Mouse (Mus musculus) intestine, embryonic 16.5 days (tissue): ENCODE data around the gene L3hypdh. TPM values are rescaled to one million over a fixed set of nuclear protein-coding genes. Genes with fewer than 3 reads are reported as not detected.

Experiments used
- ATAC-seq: fragments of 200-750 bp; cut with Nextera tagmentation; 2 replicates; pipeline ENCODE4 v1.8.0; 2017; ENCODE audit warnings: moderate TSS enrichment, moderate library complexity
- H3K27ac ChIP-seq: fragments of 300-500 bp; sonication (generic); 2 replicates; pipeline ENCODE4 v1.5.1; 2014; ENCODE audit warnings: mild to moderate bottlenecking, low read length
- H3K27me3 ChIP-seq: fragments of 300-500 bp; sonication (generic); replicated peaks from 2 replicates; pipeline ENCODE4 v1.6.1; 2014; ENCODE audit warnings: low read length, control low read depth, mixed read lengths; ENCODE audit not compliant: control insufficient read depth, insufficient read depth
- H3K36me3 ChIP-seq: fragments of 300-500 bp; sonication (generic); 2 replicates; pipeline ENCODE4 v1.6.1; 2014; ENCODE audit warnings: low read length, control low read depth; ENCODE audit not compliant: control insufficient read depth, insufficient read depth
- H3K4me1 ChIP-seq: fragments of 300-500 bp; sonication (generic); 2 replicates; pipeline ENCODE4 v1.6.1; 2014; ENCODE audit warnings: low read length, control low read depth, mixed read lengths; ENCODE audit not compliant: control insufficient read depth, insufficient read depth
- H3K4me2 ChIP-seq: fragments of 300-500 bp; sonication (generic); 2 replicates; pipeline ENCODE4 v1.6.1; 2014; ENCODE audit warnings: low read depth, low read length, control low read depth
- H3K4me3 ChIP-seq: fragments of 300-500 bp; sonication (generic); 2 replicates; pipeline ENCODE4 v1.5.1; 2014; ENCODE audit warnings: mild to moderate bottlenecking, low read length
- H3K9ac ChIP-seq: fragments of 300-500 bp; sonication (generic); 2 replicates; pipeline ENCODE4 v1.6.1; 2014; ENCODE audit warnings: low read depth, low read length
- H3K9me3 ChIP-seq: fragments of 300-500 bp; sonication (generic); 2 replicates; pipeline ENCODE4 v1.6.1; 2016; ENCODE audit warnings: low read length, control low read depth; ENCODE audit not compliant: control insufficient read depth
- WGBS: fragments of 180-500 bp; shearing (Covaris S2); extraction: QIAGEN DNeasy Blood & Tissue Kit; methylation state at CpG from one replicate; pipeline ENCODE4 v1.1.7; 2014; 5-methylcytosine and 5-hydroxymethylcytosine counted together
- microRNA-seq: library from miRNA; unstranded; fragments of <30 nt; microRNA quantifications from one replicate; pipeline ENCODE4, GENCODE M21; 2016
- polyA plus RNA-seq: library from polyadenylated mRNA; unstranded; fragments of >200 nt; fragmentation: Nextera tagmentation; extraction: Ambion mirVana; gene quantifications from 2 replicates; pipeline ENCODE4 v1.2.1, GENCODE M21; 2015

Gene L3hypdh
- polyA plus RNA-seq, 1 experiment from 2014 or later = 13.6 TPM

DNA sequence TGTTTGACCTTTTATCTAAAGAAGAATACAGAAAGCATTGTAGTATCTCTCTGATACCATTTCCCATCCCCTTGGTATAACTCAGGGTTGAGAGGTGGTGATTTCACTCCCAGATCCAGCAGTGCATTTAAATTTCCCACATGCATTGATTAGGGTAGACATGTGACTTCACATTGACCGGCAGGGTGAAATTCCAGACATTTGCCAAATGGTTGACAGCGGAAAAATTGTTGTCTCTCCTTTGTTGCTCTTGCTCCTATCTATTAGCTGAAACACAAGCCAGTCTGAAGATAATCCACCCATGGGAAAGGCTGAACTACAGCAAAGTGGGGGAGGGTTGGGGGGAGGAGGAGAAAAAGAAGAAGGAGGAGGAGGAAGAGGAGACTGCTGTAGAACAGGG lies 46.4 kb downstream of the L3hypdh start:
- H3K9me3 ChIP-seq = no peaks in the 10 kb centered on the region
- H3K4me3 ChIP-seq = no peak overlapping the region
- no peak overlapping the region for H3K9ac ChIP-seq
- H3K36me3 ChIP-seq = no peaks in the 10 kb centered on the region
- no peak overlapping the region for H3K4me2 ChIP-seq
- no peaks in the 10 kb centered on the region for H3K4me1 ChIP-seq
- 67% methylated on average over 2 of the region's 2 CpGs for WGBS
- no peak for ATAC-seq
- no peaks in the 10 kb centered on the region for H3K27me3 ChIP-seq
- H3K27ac ChIP-seq = no peak overlapping the region

DNA sequence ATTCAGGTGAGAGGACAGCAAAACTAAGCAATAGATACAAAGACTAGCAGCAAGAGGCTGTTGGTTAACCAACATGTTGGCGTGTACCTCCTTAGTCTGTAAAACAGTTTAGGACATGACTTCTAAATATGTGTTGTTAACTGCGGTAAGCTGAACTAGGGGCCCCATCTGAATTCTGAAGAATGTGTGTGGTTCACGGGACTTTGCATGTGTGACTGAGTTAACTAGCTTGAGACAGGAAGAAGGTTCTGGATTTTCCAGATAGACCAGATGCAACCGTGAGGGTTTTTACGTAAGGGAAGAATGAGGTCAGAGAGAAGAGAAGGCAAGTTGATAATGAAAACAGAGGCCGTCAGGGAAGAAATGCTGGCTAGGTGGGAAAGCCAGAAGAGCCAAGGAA lies 48.2 kb downstream of the L3hypdh start:
- Histone ChIP-seq H3K4me3 (no peak overlapping the region), H3K4me1 (no peaks in the 10 kb centered on the region), H3K9ac (no peak overlapping the region), H3K4me2 (no peak overlapping the region), H3K27ac (no peak overlapping the region), H3K27me3 (no peaks in the 10 kb centered on the region), H3K9me3 (no peaks in the 10 kb centered on the region), H3K36me3 (no peaks in the 10 kb centered on the region)
- ATAC-seq = no peak
- WGBS = 88% methylated on average over 6 of the region's 6 CpGs

DNA sequence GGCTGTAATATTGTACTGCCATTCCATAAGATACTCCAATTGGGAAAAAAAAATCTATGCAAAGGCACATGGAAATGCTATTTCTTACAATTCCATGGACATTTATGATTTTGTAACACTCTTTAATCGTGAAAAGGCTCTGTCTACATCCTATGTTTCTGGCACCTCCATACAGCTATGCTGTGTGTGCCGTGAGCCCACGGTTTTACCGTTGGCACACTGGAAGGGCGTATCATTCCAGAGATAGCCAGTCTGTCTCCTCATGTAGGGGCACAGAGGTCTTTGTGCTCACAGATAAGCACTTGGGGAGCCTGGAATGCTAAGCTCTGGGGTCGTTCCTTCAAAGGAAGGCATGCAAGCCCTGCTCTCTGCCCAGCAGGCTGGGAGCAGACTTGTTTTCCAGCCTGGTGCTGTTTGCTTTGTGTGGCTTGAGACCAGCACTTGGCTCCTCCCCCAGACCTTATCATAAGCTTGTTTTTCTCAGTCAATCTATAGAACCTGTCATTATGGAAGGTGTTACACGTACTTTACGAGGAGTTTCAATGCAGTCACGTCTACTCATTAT lies 49.1 kb downstream of the L3hypdh start:
- Histone ChIP-seq H3K36me3 (no peaks in the 10 kb centered on the region), H3K4me2 (no peak overlapping the region), H3K27me3 (no peaks in the 10 kb centered on the region), H3K9ac (no peak overlapping the region), H3K27ac (no peak overlapping the region), H3K4me3 (no peak overlapping the region), H3K4me1 (no peaks in the 10 kb centered on the region), H3K9me3 (no peaks in the 10 kb centered on the region)
- ATAC-seq = no peak
- WGBS = 60% methylated on average over 9 of the region's 9 CpGs

DNA sequence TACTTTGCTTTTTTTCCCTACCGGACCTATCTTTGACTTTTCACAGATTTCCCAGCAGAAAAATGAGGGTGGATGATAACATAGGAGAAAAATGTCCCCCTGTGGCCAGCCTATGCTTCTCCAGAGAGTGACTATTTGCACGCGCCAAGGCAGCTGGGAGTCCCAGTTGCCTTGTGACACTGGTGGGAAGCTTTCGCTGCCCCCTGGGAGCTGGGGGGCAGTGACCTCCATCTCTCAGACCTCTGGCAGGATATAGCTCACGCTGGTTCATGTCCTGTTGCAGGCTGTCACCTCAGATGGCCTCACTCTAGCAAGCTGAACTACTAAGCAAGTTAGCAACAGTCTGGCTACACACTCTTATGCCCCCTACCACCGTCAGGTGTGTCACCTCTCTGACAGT lies 53.4 kb downstream of the L3hypdh start:
- H3K27me3 ChIP-seq = no peaks in the 10 kb centered on the region
- H3K36me3 ChIP-seq = no peaks in the 10 kb centered on the region
- no peak overlapping the region for H3K27ac ChIP-seq
- ATAC-seq = no peak
- H3K4me3 ChIP-seq = no peak overlapping the region
- no peaks in the 10 kb centered on the region for H3K4me1 ChIP-seq
- no peak overlapping the region for H3K9ac ChIP-seq
- H3K9me3 ChIP-seq = no peaks in the 10 kb centered on the region
- 87% methylated on average over 6 of the region's 6 CpGs for WGBS
- H3K4me2 ChIP-seq = no peak overlapping the region

DNA sequence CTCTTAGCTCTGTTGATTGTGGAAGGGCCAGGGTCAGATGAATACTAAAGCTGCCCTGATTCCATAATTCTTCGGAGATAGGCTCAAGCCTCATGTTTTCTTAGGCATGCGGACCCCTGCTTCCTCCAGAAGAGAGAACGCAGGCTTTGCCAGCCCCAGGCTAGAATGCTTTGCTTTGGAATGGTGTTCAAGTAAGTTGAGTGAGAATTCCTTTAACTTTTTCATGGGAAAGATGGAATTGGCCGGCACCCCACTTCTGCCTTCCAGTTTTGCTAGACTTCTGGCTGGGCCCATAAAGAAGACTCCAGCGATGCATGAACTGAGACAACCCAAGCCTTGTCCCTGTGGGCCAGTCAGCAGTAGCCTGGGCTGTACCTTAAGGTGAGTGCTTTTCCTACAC lies 54.1 kb downstream of the L3hypdh start:
- Histone ChIP-seq H3K4me2 (no peak overlapping the region), H3K36me3 (no peaks in the 10 kb centered on the region), H3K27me3 (no peaks in the 10 kb centered on the region), H3K9me3 (no peaks in the 10 kb centered on the region), H3K27ac (no peak overlapping the region), H3K4me1 (no peaks in the 10 kb centered on the region), H3K4me3 (no peak overlapping the region), H3K9ac (no peak overlapping the region)
- WGBS = 85% methylated on average over 5 of the region's 5 CpGs
- no peak for ATAC-seq

DNA sequence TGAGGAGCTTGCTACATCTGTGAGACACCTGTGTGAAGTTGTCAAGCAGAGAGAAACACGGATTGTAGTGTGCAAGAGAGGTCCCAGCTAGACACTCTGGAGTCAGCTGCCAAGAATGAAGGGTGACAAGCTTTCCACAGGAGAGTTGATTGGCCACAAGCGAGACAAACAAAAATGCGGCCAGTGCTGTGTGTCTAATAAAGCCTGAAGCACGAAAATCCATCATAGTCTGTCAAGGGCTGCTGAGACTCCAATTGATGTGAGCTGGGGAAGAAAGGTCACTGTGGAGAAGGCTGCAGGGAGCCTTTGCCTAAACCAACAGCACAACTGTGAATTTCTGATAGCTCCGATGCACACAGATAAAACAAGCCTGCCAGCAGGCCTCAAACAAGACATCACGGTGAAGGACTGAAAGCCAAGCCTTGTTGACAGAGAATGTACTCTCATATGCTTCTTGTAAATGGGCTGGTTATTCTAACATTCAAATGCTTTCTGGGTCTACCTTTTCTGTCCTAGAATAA lies 59.9 kb downstream of the L3hypdh start:
- no peak overlapping the region for H3K9ac ChIP-seq
- H3K27me3 ChIP-seq = no peaks in the 10 kb centered on the region
- WGBS = 62% methylated on average over 6 of the region's 6 CpGs
- H3K4me2 ChIP-seq = no peak overlapping the region
- no peak overlapping the region for H3K4me3 ChIP-seq
- H3K27ac ChIP-seq = no peak overlapping the region
- ATAC-seq = no peak
- peaks cover 2% of the 10 kb centered on the region; the same call in 1 of the 2 replicates for H3K9me3 ChIP-seq
- no peaks in the 10 kb centered on the region for H3K36me3 ChIP-seq
- no peaks in the 10 kb centered on the region for H3K4me1 ChIP-seq

DNA sequence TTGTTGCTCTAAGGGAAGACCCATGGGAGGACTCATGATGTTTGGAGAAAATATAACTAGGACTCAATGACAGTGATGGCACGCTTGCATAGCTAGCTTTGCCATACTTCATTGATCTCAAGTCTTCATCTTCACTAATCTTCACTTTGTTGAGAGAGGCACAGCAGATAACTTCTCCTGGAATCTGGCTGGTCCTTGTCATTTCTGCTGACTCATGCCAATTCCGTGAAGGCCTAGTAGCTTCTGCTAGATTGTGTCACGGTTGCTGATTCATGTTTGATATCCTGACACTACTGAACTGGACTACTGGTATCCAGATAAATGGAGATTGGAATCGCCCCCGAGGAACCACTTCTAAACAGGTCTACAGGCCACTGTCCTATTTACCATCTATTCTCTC lies 61.7 kb downstream of the L3hypdh start:
- 95% methylated on average over 5 of the region's 5 CpGs for WGBS
- H3K4me3 ChIP-seq = no peak overlapping the region
- peaks cover 2% of the 10 kb centered on the region; the same call in 1 of the 2 replicates for H3K9me3 ChIP-seq
- ATAC-seq = no peak
- H3K4me2 ChIP-seq = no peak overlapping the region
- no peaks in the 10 kb centered on the region for H3K27me3 ChIP-seq
- H3K4me1 ChIP-seq = no peaks in the 10 kb centered on the region
- H3K9ac ChIP-seq = no peak overlapping the region
- no peak overlapping the region for H3K27ac ChIP-seq
- no peaks in the 10 kb centered on the region for H3K36me3 ChIP-seq

Small RNAs within 50 kb of the gene (microRNA-seq; reads per million reads assigned to microRNA genes)
- gene Gm24466 = not detected

Other genes starting within 250 kb of the L3hypdh start
- 0.36 and 0.38 TPM in 2 replicates for gene Gpr135, start 14.3 kb downstream of the L3hypdh start, polyA plus RNA-seq
- gene Jkamp, start 150 bp upstream of the L3hypdh start, polyA plus RNA-seq = 49.5 and 59.6 TPM in 2 replicates
- not detected in 2 replicates for gene Ccdc175, start 99.6 kb upstream of the L3hypdh start, polyA plus RNA-seq